Mouse (Mus musculus): ENCODE data around the gene Gtpbp6.

GRCm38 (mm10) chr5:110102429-110102828, 5.6 kb downstream of the Gtpbp6 start:
- TF ChIP-seq CTCF (IDR thresholded peaks at IDR 0.05; ENCODE audit: control insufficient read depth, insufficient read depth, insufficient read length) = no peak
- no peak for TF ChIP-seq FOSL1 (IDR thresholded peaks at IDR 0.05; ENCODE audit: insufficient read depth, low read length, poor library complexity, severe bottlenecking)
- no peak for TF ChIP-seq MAX (IDR thresholded peaks at IDR 0.05)

Measured in C2C12 (cell line).